Mouse (Mus musculus): ENCODE data around the gene Ankrd55. TPM values are rescaled to one million over a fixed set of nuclear protein-coding genes. Genes with fewer than 3 reads are reported as not detected.

Ankrd55 gene
- polyA plus RNA-seq, 1 experiment from 2014 or later, result 1.1 TPM

- Histone ChIP-seq H3K4me2 (replicated peaks) (no peak overlapping the region), H3K27ac (replicated peaks) (no peak overlapping the region), H3K9ac (no peak overlapping the region), H3K27me3 (no peaks in the 10 kb centered on the region), H3K4me1 (peaks cover 5% of the 10 kb centered on the region; the same call in 1 of the 2 replicates), H3K36me3 (no peaks in the 10 kb centered on the region), H3K4me3 (replicated peaks) (no peak overlapping the region), H3K9me3 (replicated peaks) (no peaks in the 10 kb centered on the region)
- no peak for ATAC-seq (ENCODE audit: insufficient number of reproducible peaks, low FRiP score, low TSS enrichment, low read depth)
- WGBS, result 60% methylated on average over 9 of the region's 9 CpGs
These were observed 106.0 kb downstream of the Ankrd55 start for GRCm38 (mm10) chr13:112394271-112394670.

GRCm38 (mm10) chr13:112404723-112405122 lies 116.5 kb downstream of the Ankrd55 start:
- H3K4me3 ChIP-seq (replicated peaks), result no peak overlapping the region
- WGBS, result 57% methylated on average over 3 of the region's 3 CpGs
- no peaks in the 10 kb centered on the region for H3K4me1 ChIP-seq
- no peaks in the 10 kb centered on the region for H3K27me3 ChIP-seq
- H3K27ac ChIP-seq (replicated peaks), result no peak overlapping the region
- no peak overlapping the region for H3K9ac ChIP-seq
- H3K4me2 ChIP-seq (replicated peaks), result no peak overlapping the region
- no peaks in the 10 kb centered on the region for H3K9me3 ChIP-seq (replicated peaks)
- no peaks in the 10 kb centered on the region for H3K36me3 ChIP-seq
- no peak for ATAC-seq (ENCODE audit: insufficient number of reproducible peaks, low FRiP score, low TSS enrichment, low read depth)

GRCm38 (mm10) chr13:112405184-112405583 lies 116.9 kb downstream of the Ankrd55 start:
- Histone ChIP-seq H3K4me3 (replicated peaks) (no peak overlapping the region), H3K27me3 (no peaks in the 10 kb centered on the region), H3K4me1 (no peaks in the 10 kb centered on the region), H3K9ac (no peak overlapping the region), H3K4me2 (replicated peaks) (no peak overlapping the region), H3K27ac (replicated peaks) (no peak overlapping the region), H3K36me3 (no peaks in the 10 kb centered on the region), H3K9me3 (replicated peaks) (no peaks in the 10 kb centered on the region)
- 54% methylated on average over 1 of the region's 1 CpGs for WGBS
- ATAC-seq (ENCODE audit: insufficient number of reproducible peaks, low FRiP score, low TSS enrichment, low read depth), result no peak

GRCm38 (mm10) chr13:112406618-112407017 lies 118.4 kb downstream of the Ankrd55 start:
- Histone ChIP-seq H3K4me1 (no peaks in the 10 kb centered on the region), H3K9me3 (replicated peaks) (no peaks in the 10 kb centered on the region), H3K4me3 (replicated peaks) (no peak overlapping the region), H3K4me2 (replicated peaks) (no peak overlapping the region), H3K27me3 (no peaks in the 10 kb centered on the region), H3K9ac (no peak overlapping the region), H3K27ac (replicated peaks) (no peak overlapping the region), H3K36me3 (no peaks in the 10 kb centered on the region)
- ATAC-seq (ENCODE audit: insufficient number of reproducible peaks, low FRiP score, low TSS enrichment, low read depth), result no peak
- 81% methylated on average over 2 of the region's 2 CpGs for WGBS

GRCm38 (mm10) chr13:112407181-112407700 lies 119.0 kb downstream of the Ankrd55 start:
- no peak for ATAC-seq (ENCODE audit: insufficient number of reproducible peaks, low FRiP score, low TSS enrichment, low read depth)
- Histone ChIP-seq H3K36me3 (no peaks in the 10 kb centered on the region), H3K4me1 (no peaks in the 10 kb centered on the region), H3K9ac (no peak overlapping the region), H3K9me3 (replicated peaks) (no peaks in the 10 kb centered on the region), H3K27me3 (no peaks in the 10 kb centered on the region), H3K4me2 (replicated peaks) (no peak overlapping the region), H3K4me3 (replicated peaks) (no peak overlapping the region), H3K27ac (replicated peaks) (peak overlapping the region; percentile 11)
- WGBS, result 90% methylated on average over 3 of the region's 3 CpGs

- H3K9me3 ChIP-seq (replicated peaks), result no peaks in the 10 kb centered on the region
- no peak overlapping the region for H3K4me2 ChIP-seq (replicated peaks)
- no peak overlapping the region for H3K9ac ChIP-seq
- ATAC-seq (ENCODE audit: insufficient number of reproducible peaks, low FRiP score, low TSS enrichment, low read depth), result no peak
- no peaks in the 10 kb centered on the region for H3K27me3 ChIP-seq
- 69% methylated on average over 9 of the region's 9 CpGs for WGBS
- peak overlapping the region; percentile 48 for H3K27ac ChIP-seq (replicated peaks)
- H3K4me1 ChIP-seq, result no peaks in the 10 kb centered on the region
- H3K36me3 ChIP-seq, result no peaks in the 10 kb centered on the region
- H3K4me3 ChIP-seq (replicated peaks), result no peak overlapping the region
These were observed 119.7 kb downstream of the Ankrd55 start for GRCm38 (mm10) chr13:112407776-112408490.

- Histone ChIP-seq H3K27ac (replicated peaks) (peak overlapping the region; percentile 48; the same call in 1 of the 2 replicates), H3K9me3 (replicated peaks) (no peaks in the 10 kb centered on the region), H3K4me1 (no peaks in the 10 kb centered on the region), H3K4me3 (replicated peaks) (no peak overlapping the region), H3K9ac (no peak overlapping the region), H3K27me3 (no peaks in the 10 kb centered on the region), H3K36me3 (no peaks in the 10 kb centered on the region), H3K4me2 (replicated peaks) (no peak overlapping the region)
- WGBS, result 59% methylated on average over 4 of the region's 4 CpGs
- ATAC-seq (ENCODE audit: insufficient number of reproducible peaks, low FRiP score, low TSS enrichment, low read depth), result no peak
These were observed 120.5 kb downstream of the Ankrd55 start for GRCm38 (mm10) chr13:112408701-112409100.

GRCm38 (mm10) chr13:112409331-112409730 lies 121.1 kb downstream of the Ankrd55 start:
- Histone ChIP-seq H3K27ac (replicated peaks) (no peak overlapping the region), H3K9ac (no peak overlapping the region), H3K9me3 (replicated peaks) (no peaks in the 10 kb centered on the region), H3K4me2 (replicated peaks) (no peak overlapping the region), H3K27me3 (no peaks in the 10 kb centered on the region), H3K4me3 (replicated peaks) (no peak overlapping the region), H3K36me3 (no peaks in the 10 kb centered on the region), H3K4me1 (no peaks in the 10 kb centered on the region)
- no peak for ATAC-seq (ENCODE audit: insufficient number of reproducible peaks, low FRiP score, low TSS enrichment, low read depth)
- 71% methylated on average over 2 of the region's 2 CpGs for WGBS

GRCm38 (mm10) chr13:112409851-112410250 lies 121.6 kb downstream of the Ankrd55 start:
- Histone ChIP-seq H3K4me2 (replicated peaks) (no peak overlapping the region), H3K9ac (no peak overlapping the region), H3K27me3 (no peaks in the 10 kb centered on the region), H3K4me1 (no peaks in the 10 kb centered on the region), H3K36me3 (no peaks in the 10 kb centered on the region), H3K4me3 (replicated peaks) (no peak overlapping the region), H3K9me3 (replicated peaks) (no peaks in the 10 kb centered on the region), H3K27ac (replicated peaks) (no peak overlapping the region)
- ATAC-seq (ENCODE audit: insufficient number of reproducible peaks, low FRiP score, low TSS enrichment, low read depth), result no peak
- WGBS, result 55% methylated on average over 1 of the region's 1 CpGs

- ATAC-seq (ENCODE audit: insufficient number of reproducible peaks, low FRiP score, low TSS enrichment, low read depth), result no peak
- no peaks in the 10 kb centered on the region for H3K36me3 ChIP-seq
- no peaks in the 10 kb centered on the region for H3K27me3 ChIP-seq
- H3K4me3 ChIP-seq (replicated peaks), result no peak overlapping the region
- 95% methylated on average over 4 of the region's 4 CpGs for WGBS
- no peaks in the 10 kb centered on the region for H3K4me1 ChIP-seq
- H3K4me2 ChIP-seq (replicated peaks), result no peak overlapping the region
- no peak overlapping the region for H3K9ac ChIP-seq
- no peak overlapping the region for H3K27ac ChIP-seq (replicated peaks)
- H3K9me3 ChIP-seq (replicated peaks), result no peaks in the 10 kb centered on the region
These were observed 122.2 kb downstream of the Ankrd55 start for GRCm38 (mm10) chr13:112410461-112410860.

- ATAC-seq (ENCODE audit: insufficient number of reproducible peaks, low FRiP score, low TSS enrichment, low read depth), result no peak
These were observed 123.1 kb downstream of the Ankrd55 start for GRCm38 (mm10) chr13:112411216-112411822.

More at GRCm38 (mm10) chr13:112411216-112411822, 123.1 kb downstream of the Ankrd55 start:
- no peak overlapping the region for H3K27ac ChIP-seq (replicated peaks)
- no peak overlapping the region for H3K4me3 ChIP-seq (replicated peaks)
- 63% methylated on average over 5 of the region's 5 CpGs for WGBS
- no peaks in the 10 kb centered on the region for H3K9me3 ChIP-seq (replicated peaks)
- H3K36me3 ChIP-seq, result no peaks in the 10 kb centered on the region
- H3K4me2 ChIP-seq (replicated peaks), result no peak overlapping the region
- H3K9ac ChIP-seq, result no peak overlapping the region
- no peaks in the 10 kb centered on the region for H3K27me3 ChIP-seq
- no peaks in the 10 kb centered on the region for H3K4me1 ChIP-seq

Measured in embryonic facial prominence, embryonic 15.5 days (tissue).